Mouse (Mus musculus): ENCODE measurements around the gene Hmgcll1. TPM values are rescaled to one million over a fixed set of nuclear protein-coding genes. Genes with fewer than 3 reads are reported as not detected.

Gene Hmgcll1
- total and polyA plus RNA-seq, 2 experiments from 2014 or later, result 18.9 to 32.4 TPM

DNA sequence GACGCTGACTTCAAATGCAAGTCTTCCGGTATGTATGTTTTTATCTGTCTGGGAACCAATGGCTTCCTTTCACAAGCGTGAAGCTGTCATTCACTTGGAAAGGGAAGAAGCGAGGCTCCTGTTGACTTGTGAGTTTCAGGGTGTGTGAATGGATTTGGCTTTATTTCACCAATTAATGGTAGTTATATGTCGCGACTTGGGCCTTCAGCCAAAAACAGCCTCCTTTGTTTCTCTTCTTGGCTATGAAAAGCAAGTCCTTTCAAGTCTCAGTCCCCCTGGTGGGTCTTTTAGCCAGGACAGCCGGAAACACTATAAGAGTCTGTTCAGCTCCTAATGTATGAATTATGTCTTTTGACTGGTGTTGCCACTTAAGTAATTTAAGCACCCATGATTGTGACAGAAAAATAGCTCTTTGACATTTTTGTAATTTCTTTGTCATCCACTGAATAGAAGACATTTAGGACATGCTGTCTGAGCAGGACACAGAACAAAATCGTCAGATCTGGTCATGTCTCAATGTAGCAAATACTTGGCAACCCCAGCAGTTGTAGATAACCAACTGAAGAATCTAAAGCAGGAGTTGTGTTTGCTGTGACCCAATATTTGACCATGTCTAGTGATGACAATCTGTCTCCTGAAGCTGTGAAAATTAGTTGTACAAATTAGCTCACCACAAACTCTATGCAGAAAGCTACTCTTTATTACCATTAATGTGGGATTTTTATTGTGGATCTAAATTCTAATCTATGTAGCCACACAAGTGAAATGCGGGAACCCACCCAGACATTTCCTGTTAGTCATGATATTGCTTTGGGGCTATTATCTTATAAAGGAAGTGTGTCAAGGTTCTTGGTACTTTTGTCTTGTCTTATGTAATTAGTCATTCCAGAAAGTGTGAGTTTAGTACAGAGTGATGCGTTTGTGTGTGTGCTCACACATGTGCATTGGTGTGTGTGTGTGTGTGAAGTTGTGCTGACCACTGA lies 13.5 kb upstream of the Hmgcll1 start:
- Histone ChIP-seq H3K9me3 (ENCODE audit: low read length) (no peaks in the 10 kb centered on the region), H3K36me3 (ENCODE audit: insufficient read depth, low read length) (no peaks in the 10 kb centered on the region), H3K4me2 (ENCODE audit: low read depth, low read length, poor library complexity, severe bottlenecking) (no peak overlapping the region), H3K4me1 (ENCODE audit: insufficient read depth, low read length) (no peaks in the 10 kb centered on the region), H3K4me3 (ENCODE audit: low read depth, low read length) (no peak overlapping the region), H3K9ac (replicated peaks; ENCODE audit: low read length, poor library complexity, severe bottlenecking) (no peak overlapping the region), H3K27me3 (ENCODE audit: insufficient read depth, low read length) (no peaks in the 10 kb centered on the region), H3K27ac (ENCODE audit: low read depth, low read length) (no peak overlapping the region)
- peak; percentile 25; the same call in 1 of the 2 replicates for TF ChIP-seq CTCF (IDR thresholded peaks at IDR 0.05)
- 45% methylated on average over 10 of the region's 10 CpGs for WGBS
- ATAC-seq (ENCODE audit: low FRiP score) (no peak), DNase-seq (ENCODE audit: low spot score) (peak; percentile 68)

DNA sequence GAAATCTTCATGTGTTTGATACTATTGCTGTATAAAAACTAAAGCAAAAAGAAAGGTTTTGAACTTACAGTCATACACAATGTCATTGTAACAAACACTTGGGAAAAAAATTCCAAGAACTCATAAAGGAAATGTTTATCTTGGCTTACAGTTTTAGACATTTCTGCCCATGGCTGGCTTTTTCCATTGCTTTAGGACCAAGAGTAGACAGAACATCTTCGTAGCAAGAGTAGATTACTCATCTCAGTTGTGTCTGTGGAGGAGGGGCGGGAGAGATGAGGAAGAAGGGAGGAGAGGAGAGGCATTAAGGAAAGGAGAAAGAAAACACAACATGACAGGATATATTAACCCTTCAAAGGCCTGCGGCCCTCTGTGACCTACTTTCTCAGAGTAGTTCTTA lies 11.6 kb upstream of the Hmgcll1 start:
- Histone ChIP-seq H3K4me1 (ENCODE audit: insufficient read depth, low read length) (no peaks in the 10 kb centered on the region), H3K4me2 (ENCODE audit: low read depth, low read length, poor library complexity, severe bottlenecking) (no peak overlapping the region), H3K9ac (replicated peaks; ENCODE audit: low read length, poor library complexity, severe bottlenecking) (no peak overlapping the region), H3K27me3 (ENCODE audit: insufficient read depth, low read length) (no peaks in the 10 kb centered on the region), H3K27ac (ENCODE audit: low read depth, low read length) (no peak overlapping the region), H3K9me3 (ENCODE audit: low read length) (no peaks in the 10 kb centered on the region), H3K36me3 (ENCODE audit: insufficient read depth, low read length) (no peaks in the 10 kb centered on the region), H3K4me3 (ENCODE audit: low read depth, low read length) (no peak overlapping the region)
- no peak for ATAC-seq (ENCODE audit: low FRiP score)
- DNase-seq (ENCODE audit: low spot score), result no peak
- TF ChIP-seq CTCF (IDR thresholded peaks at IDR 0.05), result no peak
- WGBS, result 83% methylated on average over 3 of the region's 3 CpGs

DNA sequence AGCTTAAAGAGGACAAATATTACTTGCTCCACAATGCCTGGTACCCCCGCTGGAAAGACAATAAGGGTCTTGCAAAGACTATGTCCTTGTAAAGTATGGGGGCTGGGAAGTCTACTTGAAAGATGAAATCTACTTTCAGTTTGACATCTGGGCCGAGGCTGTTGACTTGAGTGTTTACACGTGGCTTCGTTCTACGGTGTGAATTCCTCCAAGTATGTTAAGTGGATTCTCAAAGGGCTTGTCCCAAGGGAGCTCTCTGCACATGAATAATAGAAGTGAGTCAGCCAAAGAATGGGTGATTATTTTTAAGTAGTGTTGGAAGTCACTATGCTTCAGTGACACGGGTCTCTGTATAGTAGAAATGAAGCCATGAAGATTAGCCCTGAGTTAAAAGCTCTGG lies 11.0 kb upstream of the Hmgcll1 start:
- ATAC-seq (ENCODE audit: low FRiP score), result no peak

DNA sequence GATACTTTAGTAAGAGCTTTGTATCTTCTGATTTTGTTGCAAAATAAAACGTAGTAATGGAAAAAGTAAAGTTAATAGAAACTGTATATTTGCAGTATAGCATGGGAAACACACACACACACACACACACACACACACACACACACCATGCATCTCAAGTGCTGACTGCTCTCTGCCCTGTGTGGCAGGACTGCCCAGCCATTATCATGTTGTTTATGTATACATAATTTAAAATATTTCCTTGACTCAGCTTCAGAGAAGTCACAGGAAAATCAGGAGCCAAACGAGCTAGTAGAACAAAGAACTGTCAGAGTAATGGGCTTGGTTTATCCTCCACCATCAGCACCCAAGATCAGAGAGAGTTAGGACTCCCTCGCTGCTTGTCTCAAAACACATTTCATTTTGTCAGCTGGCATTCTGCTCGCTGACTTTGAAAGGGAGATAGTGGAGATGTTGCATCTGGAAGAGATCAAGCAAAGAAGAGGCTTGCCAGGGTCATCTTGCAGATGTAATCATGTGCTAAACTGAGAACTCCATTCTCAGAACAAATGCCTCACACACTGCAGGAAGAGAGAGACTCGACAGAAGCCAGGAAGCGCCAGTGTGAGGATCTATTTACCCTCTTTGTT lies 7.2 kb upstream of the Hmgcll1 start:
- Histone ChIP-seq H3K9ac (replicated peaks; ENCODE audit: low read length, poor library complexity, severe bottlenecking) (no peak overlapping the region), H3K4me2 (ENCODE audit: low read depth, low read length, poor library complexity, severe bottlenecking) (no peak overlapping the region), H3K9me3 (ENCODE audit: low read length) (no peaks in the 10 kb centered on the region), H3K4me3 (ENCODE audit: low read depth, low read length) (no peak overlapping the region), H3K27me3 (ENCODE audit: insufficient read depth, low read length) (no peaks in the 10 kb centered on the region), H3K27ac (ENCODE audit: low read depth, low read length) (no peak overlapping the region), H3K4me1 (ENCODE audit: insufficient read depth, low read length) (no peaks in the 10 kb centered on the region), H3K36me3 (ENCODE audit: insufficient read depth, low read length) (no peaks in the 10 kb centered on the region)
- ATAC-seq (ENCODE audit: low FRiP score) (no peak), DNase-seq (ENCODE audit: low spot score) (no peak)
- no peak for TF ChIP-seq CTCF (IDR thresholded peaks at IDR 0.05)
- 61% methylated on average over 6 of the region's 6 CpGs for WGBS

More for the DNA sequence above, 11.0 kb upstream of the Hmgcll1 start:
- no peak overlapping the region for H3K27ac ChIP-seq (ENCODE audit: low read depth, low read length)
- WGBS, result 70% methylated on average over 6 of the region's 6 CpGs
- no peaks in the 10 kb centered on the region for H3K9me3 ChIP-seq (ENCODE audit: low read length)
- H3K4me2 ChIP-seq (ENCODE audit: low read depth, low read length, poor library complexity, severe bottlenecking), result no peak overlapping the region
- no peak for DNase-seq (ENCODE audit: low spot score)
- no peak for TF ChIP-seq CTCF (IDR thresholded peaks at IDR 0.05)
- H3K27me3 ChIP-seq (ENCODE audit: insufficient read depth, low read length), result no peaks in the 10 kb centered on the region
- H3K4me1 ChIP-seq (ENCODE audit: insufficient read depth, low read length), result no peaks in the 10 kb centered on the region
- no peak overlapping the region for H3K9ac ChIP-seq (replicated peaks; ENCODE audit: low read length, poor library complexity, severe bottlenecking)
- no peak overlapping the region for H3K4me3 ChIP-seq (ENCODE audit: low read depth, low read length)
- H3K36me3 ChIP-seq (ENCODE audit: insufficient read depth, low read length), result no peaks in the 10 kb centered on the region

DNA sequence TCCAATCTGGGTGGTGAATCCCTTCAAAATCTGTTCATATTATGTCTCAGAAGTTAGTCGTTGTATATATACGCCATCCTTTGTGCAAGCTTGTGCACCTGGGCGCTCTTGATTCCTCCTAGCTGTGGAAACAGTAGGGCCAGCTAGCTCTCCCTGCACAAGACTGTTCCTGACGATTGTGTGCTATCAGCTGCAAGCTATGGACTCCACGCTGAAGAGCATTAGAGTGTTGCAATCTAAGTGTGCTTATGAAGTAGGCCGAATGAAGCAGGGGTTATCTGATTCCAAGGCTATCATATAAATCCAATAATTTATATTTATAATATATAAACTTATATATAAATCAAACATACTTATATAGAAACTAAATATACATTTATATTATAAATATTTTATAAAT lies 866 bp upstream of the Hmgcll1 start:
- peak; percentile 29 for TF ChIP-seq CTCF (IDR thresholded peaks at IDR 0.05)
- no peaks in the 10 kb centered on the region for H3K36me3 ChIP-seq (ENCODE audit: insufficient read depth, low read length)
- H3K9me3 ChIP-seq (ENCODE audit: low read length), result no peaks in the 10 kb centered on the region
- H3K27ac ChIP-seq (ENCODE audit: low read depth, low read length), result no peak overlapping the region; the same call in 1 of the 2 replicates
- DNase-seq (ENCODE audit: low spot score), result no peak
- no peaks in the 10 kb centered on the region for H3K27me3 ChIP-seq (ENCODE audit: insufficient read depth, low read length)
- no peak for ATAC-seq (ENCODE audit: low FRiP score)
- 0 out of 2 replicates have a peak, but pooled peaks cover 6% of the 10 kb centered on the region for H3K4me1 ChIP-seq (ENCODE audit: insufficient read depth, low read length)
- H3K9ac ChIP-seq (replicated peaks; ENCODE audit: low read length, poor library complexity, severe bottlenecking), result no peak overlapping the region
- no peak overlapping the region for H3K4me2 ChIP-seq (ENCODE audit: low read depth, low read length, poor library complexity, severe bottlenecking)
- H3K4me3 ChIP-seq (ENCODE audit: low read depth, low read length), result no peak overlapping the region
- 81% methylated on average over 6 of the region's 6 CpGs for WGBS

DNA sequence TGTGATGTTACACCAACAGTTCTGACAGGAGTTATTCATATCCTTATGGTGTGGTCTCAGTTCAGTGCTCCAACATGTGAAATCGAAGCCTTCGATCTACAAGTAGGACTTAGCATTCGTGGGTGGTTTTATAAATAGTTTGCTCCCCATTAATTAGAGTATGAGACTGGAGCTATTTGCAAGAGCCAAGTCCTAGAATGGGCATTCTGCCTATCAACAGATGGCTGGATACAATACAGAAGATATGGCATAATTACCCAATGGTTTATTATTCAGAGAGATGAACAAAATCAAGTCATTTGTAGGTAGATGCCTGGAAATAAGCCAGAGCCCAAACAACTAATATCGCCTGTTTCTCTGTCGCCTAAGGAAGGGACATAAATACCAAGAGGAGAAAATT lies 1.3 kb downstream of the Hmgcll1 start:
- 0 out of 2 replicates have a peak overlapping the region, but pooled peaks have one; percentile 95 for H3K27ac ChIP-seq (ENCODE audit: low read depth, low read length)
- 0 out of 2 replicates have a peak overlapping the region, but pooled peaks have one; percentile 93 for H3K4me2 ChIP-seq (ENCODE audit: low read depth, low read length, poor library complexity, severe bottlenecking)
- no peak overlapping the region for H3K9ac ChIP-seq (replicated peaks; ENCODE audit: low read length, poor library complexity, severe bottlenecking)
- ATAC-seq (ENCODE audit: low FRiP score) (no peak), DNase-seq (ENCODE audit: low spot score) (no peak)
- H3K4me3 ChIP-seq (ENCODE audit: low read depth, low read length), result no peak overlapping the region
- 0 out of 2 replicates have a peak, but pooled peaks cover 6% of the 10 kb centered on the region for H3K4me1 ChIP-seq (ENCODE audit: insufficient read depth, low read length)
- no peak for TF ChIP-seq CTCF (IDR thresholded peaks at IDR 0.05)
- H3K36me3 ChIP-seq (ENCODE audit: insufficient read depth, low read length), result no peaks in the 10 kb centered on the region
- 91% methylated on average over 5 of the region's 5 CpGs for WGBS
- H3K9me3 ChIP-seq (ENCODE audit: low read length), result no peaks in the 10 kb centered on the region
- H3K27me3 ChIP-seq (ENCODE audit: insufficient read depth, low read length), result no peaks in the 10 kb centered on the region
